Mouse (Mus musculus) megakaryocyte, embryonic 14.5 days (primary cell): ENCODE measurements at regions not wholly inside any gene's neighbourhood (a gene's known extent, or its start where the extent isn't known, plus 50 kb on each side); places are given as distances from the start of the nearest gene placed in this dataset.

Source experiments
- FLI1 ChIP-seq: IDR thresholded peaks from 2 replicates; pipeline ENCODE4 v1.6.1; 2012; ENCODE audit warnings: low read length, inconsistent platforms, mixed read lengths
- GATA1 ChIP-seq: IDR thresholded peaks from 3 replicates; pipeline ENCODE4 v1.6.1; 2012; ENCODE audit warnings: mixed read lengths, low read length, inconsistent platforms, borderline replicate concordance

- TF ChIP-seq GATA1 = no peak
- TF ChIP-seq FLI1 = no peak
Measured at GRCm38 (mm10) chr13:107599094-107599644, 445.1 kb upstream of the Smim15 start.
